Mouse (Mus musculus) adrenal gland, postnatal 4 days (tissue): ENCODE measurements around the gene Col4a2. TPM values are rescaled to one million over a fixed set of nuclear protein-coding genes. Genes with fewer than 3 reads are reported as not detected.
A peak's percentile ranks its signal among the peaks of the same experiment; 100 is the strongest.
"Not testable (repeated sequence)": the region's sequence is repeated elsewhere in the genome, so short reads cannot be mapped to it uniquely, and the experiment has no call there.

Experiments used
- DNase-seq, 2 experiments: peaks; one replicate each; pipeline ENCODE4 v3.0.0; 2021 to 2022; ENCODE audit warnings: low spot score in 2 of 2, mixed read lengths in 2 of 2
- total RNA-seq, 2 experiments: library from RNA; stranded (reverse); gene quantifications; 2 replicates each; pipeline ENCODE4 v1.2.3; 2021

Col4a2 gene
- total RNA-seq, 2 experiments from 2014 or later: 299 to 331 TPM

DNA sequence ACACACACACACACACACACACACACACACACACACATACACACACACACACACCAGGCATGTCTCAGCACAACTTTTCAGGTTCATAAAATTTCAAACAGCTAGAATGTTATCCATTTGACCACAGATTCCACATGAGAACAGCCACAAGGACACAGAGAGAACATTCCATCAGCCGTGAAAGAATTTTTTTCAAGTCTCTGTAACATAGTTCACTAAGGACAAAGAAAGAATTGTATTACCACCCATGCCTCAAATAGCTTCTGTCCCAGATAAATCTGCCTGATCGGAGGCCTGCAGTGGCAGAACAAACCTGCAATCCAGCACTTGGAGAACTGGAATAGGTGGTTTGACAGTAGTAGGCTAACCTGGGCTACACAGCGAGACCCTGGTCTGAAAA, 144.7 kb downstream of the Col4a2 start:
- DNase-seq: no peak

DNA sequence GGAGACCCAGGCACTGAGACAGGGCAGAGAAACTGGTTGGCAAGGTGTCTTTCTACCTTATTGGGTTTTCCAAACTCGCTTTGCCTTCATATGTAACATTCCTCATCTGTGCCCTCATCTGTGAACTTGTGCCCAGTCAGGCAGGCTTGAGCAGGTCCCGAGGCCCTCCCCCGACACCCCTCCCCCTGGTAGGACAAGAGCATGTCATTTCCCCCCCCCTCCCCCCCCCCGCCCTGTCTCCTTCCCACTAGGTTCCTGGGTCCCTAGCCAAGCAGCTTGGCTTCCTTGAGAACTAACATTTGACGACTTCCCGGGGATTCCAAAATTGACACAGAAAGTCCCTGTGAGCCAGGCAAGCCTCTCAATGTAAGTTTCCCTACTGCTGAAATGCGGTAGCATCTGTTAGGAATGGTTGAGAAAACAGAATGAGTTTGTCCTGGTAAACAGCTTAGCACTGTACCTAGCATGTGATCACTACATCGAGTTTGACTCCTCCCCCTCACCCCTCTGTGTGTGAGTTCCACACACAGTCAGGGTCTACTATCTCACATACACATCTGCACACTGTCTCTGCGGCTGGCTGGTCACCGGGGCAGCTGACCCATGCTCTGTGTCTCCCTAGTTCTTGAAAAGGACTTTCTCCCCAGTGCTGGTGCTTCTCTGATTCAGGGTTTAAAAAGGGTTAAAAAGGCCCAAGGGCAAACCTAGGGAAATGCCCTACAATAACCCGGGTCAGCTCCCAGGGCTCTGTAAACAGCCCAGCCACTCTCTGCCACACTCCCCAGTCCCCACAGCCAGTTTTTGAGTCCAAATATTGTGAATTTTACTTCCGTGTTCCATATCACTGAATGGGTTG, 145.6 kb downstream of the Col4a2 start:
- no peak for DNase-seq

DNA sequence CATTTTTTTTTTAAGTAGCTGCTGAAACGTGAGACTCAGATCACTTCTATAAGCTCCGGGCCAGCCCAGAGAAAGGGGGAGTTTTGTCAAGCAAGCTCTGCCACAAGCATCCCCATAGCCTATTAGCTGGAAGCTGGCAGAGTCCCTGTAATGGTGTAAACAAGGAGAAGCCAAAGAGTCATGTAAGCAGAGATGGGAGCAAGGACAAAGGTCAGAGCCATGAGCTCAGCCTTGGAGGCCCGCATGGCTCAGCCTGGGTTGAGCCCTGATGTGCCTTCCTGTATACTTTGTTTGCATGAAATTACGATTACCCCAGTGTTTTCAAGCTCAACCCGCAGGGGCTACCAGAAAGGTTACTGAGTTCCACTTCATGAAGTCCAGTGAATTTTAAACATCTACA, 146.4 kb downstream of the Col4a2 start:
- no peak for DNase-seq

DNA sequence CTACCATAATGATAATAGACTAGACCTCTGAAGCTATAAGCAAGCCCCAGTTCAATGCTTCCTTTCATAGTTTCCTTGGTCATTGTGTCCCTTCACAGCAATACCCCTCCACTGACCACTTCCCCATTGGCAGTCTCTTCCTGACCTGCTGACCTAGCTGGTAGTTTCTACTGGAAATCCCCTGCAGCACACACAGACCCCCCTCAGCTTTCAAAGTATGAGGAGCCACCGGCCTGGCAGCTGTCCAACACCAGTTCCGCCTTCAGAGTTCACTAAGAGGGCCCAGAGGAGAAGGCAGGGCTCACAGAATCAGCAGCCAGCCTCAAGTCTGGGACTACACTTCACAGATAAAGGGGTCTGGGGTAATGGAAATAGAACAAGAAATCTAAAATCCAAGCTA, 148.3 kb downstream of the Col4a2 start:
- no peak for DNase-seq

DNA sequence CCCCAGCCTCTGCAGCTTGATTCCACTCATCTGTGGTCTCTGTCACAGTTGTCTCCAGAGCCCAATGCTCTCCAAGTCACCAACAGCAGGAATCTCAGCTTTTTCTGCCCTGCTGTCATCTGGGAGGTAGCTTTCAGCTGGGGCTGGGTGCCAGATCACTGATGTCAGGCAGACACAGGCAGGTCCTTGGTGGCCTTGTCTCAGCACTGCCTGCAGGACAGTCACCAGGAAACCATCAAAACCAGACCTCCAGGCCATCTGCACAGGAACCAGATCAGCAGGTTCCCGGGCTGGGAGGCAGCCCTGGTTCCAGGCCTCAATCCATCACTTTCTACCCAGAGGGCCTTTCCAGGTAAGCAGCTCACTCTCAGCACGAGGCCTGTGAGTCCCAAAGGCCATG, 149.2 kb downstream of the Col4a2 start:
- DNase-seq: no peak

DNA sequence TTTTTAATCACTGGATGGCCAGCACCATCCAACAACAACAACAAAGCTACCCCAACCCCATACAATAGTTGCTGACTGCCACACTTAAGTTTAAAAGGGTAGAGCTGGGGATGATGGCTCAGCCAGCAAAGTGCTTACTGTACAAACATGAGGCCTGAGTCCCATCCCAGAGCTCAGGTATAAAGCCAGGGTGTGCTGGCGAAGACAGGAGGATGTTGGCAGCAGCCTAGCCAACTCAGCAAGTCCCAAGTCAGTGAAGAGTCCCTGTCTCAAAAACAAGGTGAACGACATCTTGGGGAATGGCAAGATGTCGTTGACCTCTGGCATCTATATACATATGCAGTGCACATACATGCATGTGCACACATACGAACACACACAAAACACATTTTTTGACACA, 150.0 kb downstream of the Col4a2 start:
- DNase-seq: no peak

DNA sequence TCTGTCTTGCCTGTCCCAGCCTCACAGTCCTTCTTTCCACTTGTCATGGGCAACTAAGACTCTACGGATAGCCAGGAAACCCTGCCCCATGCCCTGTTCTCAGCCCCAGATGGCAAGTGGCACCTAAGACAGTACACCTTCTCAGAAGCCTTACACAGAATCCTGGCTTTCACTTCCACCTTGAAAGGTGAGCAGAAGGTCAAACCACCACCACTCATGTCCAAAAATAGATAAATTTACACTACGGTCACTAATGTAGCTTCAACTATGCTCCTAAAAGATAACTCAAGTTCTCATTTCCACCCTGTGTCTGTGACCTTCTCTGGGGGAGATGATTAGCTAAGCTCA, 150.9 kb downstream of the Col4a2 start:
- no peak for DNase-seq

DNA sequence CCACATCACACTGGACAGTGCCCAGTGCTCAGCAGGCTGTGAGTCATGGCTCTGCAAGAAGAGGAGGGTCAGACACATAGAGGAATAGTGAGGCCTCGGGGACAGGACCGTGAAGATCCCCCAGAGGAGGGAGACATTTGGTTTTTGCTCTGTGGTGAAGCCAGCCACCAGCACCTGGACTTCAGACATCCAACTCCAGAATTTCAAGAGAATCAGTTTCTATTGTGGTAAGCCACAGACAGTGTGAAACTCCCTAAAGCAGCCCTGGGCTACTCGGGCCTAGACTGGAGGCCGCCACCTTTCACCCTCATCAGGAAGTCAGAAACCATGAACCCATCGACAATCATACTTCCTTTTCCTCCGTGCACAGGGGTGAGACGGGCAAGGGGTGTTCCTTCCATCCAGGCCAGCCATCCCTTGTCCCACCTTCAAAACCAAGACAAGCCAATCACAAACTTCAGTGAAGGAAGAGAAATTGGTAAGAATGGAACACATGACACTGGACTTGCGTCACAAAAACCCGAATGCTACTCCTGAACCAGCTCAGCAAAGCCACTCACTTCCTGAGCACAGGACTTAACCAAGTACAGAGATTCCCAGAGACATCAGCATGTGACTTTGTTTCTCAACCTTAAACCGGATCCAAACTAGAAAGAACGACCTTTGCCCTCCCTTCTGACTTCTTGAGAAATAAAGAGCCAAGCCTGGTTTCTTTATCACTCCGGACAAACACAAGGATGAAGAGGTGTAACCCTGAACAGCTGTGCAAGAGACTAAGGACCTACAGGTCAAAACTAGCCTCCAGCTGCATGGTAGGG, 151.5 kb downstream of the Col4a2 start:
- no peak for DNase-seq

DNA sequence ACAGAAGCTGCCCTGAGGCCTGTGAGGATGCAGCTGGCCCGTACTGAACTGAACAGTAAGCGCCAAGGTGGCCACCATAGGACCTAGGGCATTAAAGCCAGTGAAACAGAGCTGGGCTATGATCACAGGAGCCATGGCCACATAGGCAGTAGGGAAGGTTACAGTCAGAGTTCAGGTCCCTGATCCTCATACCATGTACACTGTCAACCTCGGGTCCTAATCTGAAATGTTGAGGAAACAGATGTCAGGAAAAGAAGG, 152.0 kb downstream of the Col4a2 start:
- DNase-seq: no peak

DNA sequence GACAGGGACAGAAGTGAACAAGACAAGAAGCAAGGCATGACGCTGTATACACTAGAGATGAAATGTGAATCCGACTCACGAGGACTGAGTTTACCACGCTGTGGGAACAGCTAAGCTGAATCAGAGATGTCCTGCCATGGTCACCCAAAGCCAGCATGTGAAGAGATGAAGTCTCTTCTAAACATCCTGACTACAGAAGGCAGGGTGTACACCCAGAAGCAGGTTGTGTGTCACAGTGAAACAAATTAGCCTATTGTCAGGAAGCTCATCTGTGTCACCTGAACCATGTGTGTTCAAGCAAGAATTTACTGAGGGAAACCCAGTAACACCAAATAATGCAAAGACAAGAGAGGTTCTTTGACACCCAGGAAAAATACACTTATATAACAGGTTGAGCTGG, 153.0 kb downstream of the Col4a2 start:
- DNase-seq: no peak

DNA sequence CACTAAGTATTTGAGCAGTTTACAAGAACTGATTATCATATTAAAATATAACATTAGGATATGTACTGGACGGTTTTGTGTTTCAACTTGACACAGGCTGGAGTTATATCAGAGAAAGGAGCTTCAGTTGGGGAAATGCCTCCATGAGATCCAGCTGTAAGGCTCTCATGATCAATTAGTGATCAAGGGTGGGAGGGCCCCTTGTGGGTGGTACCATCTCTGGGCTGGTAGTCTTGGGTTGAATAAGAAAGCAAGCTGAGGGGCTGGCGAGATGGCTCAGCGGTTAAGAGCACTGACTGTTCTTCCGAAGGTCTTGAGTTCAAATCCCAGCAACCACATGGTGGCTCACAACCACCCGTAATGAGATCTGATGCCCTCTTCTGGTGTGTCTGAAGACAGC, 153.9 kb downstream of the Col4a2 start:
- DNase-seq: not testable (repeated sequence)

DNA sequence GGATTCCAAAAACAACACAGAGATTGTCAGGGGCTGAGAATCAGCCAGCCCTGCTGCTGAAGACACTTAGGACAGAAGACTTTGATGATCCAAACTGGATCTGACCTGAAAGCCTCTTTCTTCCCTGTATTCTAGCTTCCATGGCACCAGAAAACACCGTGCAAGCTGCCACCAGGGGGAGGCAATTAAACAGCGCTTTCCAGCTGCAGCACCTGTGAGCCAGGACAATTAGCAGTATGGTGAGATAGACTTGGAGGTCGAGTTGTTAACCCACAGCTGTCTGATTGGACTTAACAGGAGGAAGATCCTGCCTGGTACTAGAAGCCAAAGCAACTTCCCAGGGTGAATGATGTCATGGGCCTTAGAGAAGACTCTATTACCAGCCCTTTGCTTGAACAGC, 156.5 kb downstream of the Col4a2 start:
- DNase-seq: no peak

DNA sequence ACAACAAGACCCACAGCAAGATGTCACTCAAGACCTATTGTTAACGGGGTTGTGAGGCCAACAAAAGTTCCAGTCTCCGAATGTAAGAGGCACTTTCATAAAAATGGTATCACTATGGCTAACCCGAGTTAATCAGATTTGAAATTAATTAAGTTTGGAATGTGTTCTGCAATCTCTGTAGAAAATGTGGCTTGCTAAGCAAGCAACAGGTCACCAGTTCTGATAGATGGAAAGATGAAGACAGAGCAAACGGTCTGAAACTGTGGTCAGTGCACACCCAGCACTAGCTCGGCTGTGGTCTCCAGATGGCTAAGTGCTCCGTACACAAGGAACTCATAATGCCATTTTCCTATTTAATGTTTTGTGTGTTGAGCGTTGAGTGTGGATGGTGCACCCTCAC, 158.1 kb downstream of the Col4a2 start:
- DNase-seq: no peak

DNA sequence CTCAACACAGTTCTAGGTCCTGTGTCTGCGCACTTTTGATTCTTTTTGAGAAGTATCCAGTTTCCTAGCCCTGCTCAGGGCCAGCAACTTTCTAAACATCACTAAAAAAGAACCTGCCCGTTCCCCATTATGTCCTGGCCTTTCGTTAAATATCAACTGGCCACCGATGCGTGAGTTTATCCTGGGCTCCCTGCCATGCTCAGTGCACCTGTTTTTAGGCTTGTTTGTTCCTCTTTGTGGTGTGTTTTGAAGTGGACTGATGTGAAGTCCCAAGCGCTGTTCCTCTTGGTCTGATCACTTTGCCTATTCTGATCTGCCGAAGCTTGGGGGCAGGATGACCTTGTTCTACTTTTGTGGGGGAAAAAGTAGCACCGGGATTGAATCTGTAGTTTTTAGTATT, 158.7 kb downstream of the Col4a2 start:
- no peak for DNase-seq

DNA sequence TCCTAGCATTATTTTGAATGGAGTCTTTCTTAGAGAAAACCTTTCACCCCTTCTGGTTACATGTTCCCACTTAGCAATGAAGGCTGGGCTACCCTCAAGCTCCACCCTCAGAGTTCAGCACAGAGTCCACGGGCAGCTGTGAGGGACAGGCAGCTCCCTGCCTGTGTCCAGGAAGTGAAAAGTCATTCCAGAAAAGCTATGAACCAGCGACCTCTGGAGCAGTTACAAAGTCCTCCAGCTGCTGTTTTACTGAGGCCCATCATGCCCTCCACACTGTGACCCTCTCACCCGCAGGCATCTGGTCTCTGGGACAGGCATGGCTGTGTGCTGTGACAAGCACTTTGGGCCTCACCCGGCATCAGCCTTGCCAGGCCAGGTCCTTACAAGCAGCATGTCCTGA, 160.5 kb downstream of the Col4a2 start:
- no peak for DNase-seq

DNA sequence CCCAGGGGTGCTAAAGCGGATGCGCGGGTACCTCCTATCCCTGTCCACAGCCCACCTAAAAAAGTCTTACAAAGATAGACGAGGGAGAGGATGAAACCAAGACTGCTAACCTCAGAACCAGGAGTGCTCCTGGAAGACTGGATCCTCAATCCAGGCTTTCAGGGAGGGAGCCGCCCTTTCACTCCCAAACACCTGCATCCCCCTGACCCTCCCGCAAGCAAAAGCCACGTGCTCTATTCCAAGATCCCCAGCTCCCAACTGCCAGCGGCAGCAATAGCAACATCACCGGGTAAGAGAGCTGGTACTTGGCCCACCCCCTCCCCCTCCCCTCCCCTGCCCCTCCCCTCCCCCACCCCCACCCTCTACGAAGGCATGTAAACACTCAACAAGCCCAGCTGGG, 162.8 kb downstream of the Col4a2 start:
- no peak for DNase-seq

DNA sequence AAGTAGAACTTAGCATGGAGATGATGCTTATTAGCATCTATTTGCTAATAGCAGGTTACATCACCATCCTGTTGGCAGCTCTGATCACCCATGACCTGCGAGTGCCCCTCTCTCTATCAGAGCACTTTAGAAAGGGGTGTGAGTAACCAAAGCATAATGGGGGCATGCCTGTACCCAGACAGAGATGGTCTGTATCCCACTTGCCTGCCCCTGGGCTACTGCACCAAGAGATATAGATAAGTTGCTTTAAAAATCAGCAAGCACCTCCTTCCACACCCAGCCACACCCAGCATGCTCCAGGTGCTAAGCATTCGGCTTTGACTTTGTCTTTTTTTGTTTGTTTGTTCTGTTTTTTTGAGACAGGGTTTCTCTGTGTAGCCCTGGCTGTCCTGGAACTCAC, 163.3 kb downstream of the Col4a2 start:
- DNase-seq: no peak

DNA sequence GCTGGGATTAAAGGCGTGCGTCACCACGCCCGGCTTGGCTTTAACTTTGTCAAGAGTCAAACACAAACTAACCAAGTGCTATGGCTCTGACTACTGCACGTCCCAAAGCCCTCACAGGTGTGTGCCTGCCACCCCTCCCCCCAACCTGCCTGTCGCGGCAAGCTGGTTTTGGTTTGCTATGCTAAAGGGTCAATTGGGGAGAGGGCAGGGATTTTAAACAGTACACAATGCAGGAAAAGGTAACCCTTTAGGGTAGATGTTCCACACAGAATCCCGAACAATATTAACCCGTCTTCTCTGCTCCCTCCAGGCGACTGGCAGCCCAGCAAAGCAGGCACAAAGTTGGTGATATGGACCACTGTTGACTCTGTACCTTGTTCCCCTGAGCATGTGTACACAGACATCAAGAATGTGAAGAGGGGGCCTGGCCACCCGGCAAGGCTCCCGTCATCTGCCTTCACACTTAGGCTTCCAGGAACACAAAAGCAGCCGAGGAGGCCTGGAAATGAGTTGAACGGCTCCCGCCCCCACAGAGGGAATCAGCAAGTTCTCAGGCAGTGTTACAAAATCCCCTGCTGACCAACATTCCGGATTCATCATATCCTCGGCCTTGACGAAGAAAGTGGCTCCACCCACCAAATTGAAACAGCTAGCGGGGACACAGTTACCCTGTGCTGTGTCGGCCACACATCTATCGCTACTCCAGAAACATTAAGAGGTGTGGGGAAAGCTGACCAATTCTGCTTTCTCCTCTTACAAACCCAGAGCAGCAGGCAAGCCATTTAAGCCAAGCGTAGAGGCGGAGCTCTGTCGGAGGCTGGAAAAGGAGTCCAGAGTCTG, 164.0 kb downstream of the Col4a2 start:
- peak in 1 of 2 experiments; percentile 43 for DNase-seq

DNA sequence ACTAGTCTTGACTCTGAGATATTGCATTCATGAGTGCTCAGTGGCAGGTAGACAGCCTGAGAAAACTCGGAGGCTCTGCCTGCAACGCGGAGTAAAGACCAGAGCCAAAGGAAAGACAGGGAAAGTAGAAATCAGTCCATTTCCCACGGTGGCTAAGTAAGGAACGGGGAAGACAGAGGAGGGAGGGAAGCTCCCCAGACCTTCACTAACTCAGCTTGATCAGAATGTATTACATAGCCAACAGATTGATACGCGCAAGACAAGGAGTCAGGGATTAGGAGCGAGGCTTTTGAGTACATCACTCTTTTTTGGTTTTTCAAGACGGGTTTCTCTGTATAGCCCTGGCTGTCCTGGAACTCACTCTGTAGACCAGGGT, 164.6 kb downstream of the Col4a2 start:
- no peak for DNase-seq

DNA sequence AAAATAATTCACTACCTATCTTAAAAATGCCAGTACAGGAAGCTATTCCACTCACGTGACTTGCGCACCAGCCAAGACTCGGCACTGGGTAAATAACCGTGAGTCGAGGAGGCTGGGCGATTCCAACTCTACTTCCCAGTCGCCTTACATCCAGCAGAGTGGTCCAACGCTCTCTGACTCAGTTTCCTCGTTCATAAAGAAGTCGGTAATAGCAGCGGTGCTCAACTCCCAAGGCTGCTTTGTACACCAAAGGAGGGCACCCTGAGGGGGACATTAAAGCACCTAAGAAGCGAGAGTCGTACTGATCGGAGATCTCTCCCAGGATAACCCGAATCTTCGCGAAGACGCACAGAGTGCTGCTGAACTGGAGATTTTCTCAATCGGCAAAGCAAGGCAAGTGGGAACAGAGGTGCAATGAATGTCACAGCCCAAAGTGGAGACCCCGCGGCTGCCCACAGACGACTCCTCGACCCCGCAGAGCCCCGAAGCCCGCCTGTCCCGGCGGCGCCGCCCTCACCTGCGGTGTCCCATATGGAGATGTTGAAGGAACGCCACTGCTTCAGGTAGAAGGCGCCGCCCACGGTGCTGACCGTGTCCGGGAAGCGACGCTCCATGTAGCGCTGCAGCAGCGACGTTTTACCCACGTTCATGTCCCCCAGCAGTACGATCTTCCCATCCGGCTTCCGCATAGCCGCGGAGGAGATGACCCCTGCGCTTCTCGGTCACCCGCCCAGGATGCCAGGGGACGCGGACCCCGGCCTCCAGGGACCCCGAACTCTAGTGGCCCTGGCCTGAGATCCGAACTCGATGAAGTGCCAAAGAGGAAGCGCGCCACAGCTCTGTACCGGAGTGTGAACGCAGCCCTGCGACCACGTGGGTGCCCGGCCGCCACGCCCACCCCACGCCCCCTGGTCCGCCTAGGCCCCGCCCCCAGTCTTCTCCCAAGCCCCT, 165.5 kb downstream of the Col4a2 start, which contains the start of gene Rab20:
Gene Rab20 (minus strand): TSS at position 900 of the 951 bp plus-strand sequence.
- peak; percentile 32 to 52 for DNase-seq
